Mouse (Mus musculus): ENCODE results near the gene Cbr1. TPM values are rescaled to one million over a fixed set of nuclear protein-coding genes. Genes with fewer than 3 reads are reported as not detected.

Gene Cbr1
- polyA plus RNA-seq (2014; fragmentation: Illumina TruSeq; extraction: RNeasy Lipid Tissue Mini Kit (QIAGEN cat#74804); ENCODE audit: insufficient read depth, low read depth, low replicate concordance): 70.2 TPM

GRCm38 (mm10) chr16:93605553-93605952 is at the start of gene Cbr1:
Gene Cbr1 (plus strand): TSS chr16:93605853.

GRCm38 (mm10) chr16:93603439-93604212 is 2.0 kb upstream of the Cbr1 start, which contains the start of gene Setd4:
Gene Setd4 (minus strand): TSS chr16:93604063.

GRCm38 (mm10) chr16:93627761-93628400 is 22.2 kb downstream of the Cbr1 start, which contains the start of gene Gm5678:
Gene Gm5678 (plus strand): TSS chr16:93628097.

Other genes starting within 250 kb of the Cbr1 start
- 5.1 TPM for gene Setd4, start 1.8 kb upstream of the Cbr1 start, polyA plus RNA-seq (2014; fragmentation: Illumina TruSeq; extraction: RNeasy Lipid Tissue Mini Kit (QIAGEN cat#74804); ENCODE audit: insufficient read depth, low read depth, low replicate concordance)
- not detected for gene Gm5678, start 22.2 kb downstream of the Cbr1 start, polyA plus RNA-seq (2014; fragmentation: Illumina TruSeq; extraction: RNeasy Lipid Tissue Mini Kit (QIAGEN cat#74804); ENCODE audit: insufficient read depth, low read depth, low replicate concordance)
- 22.4 TPM for gene Cbr3, start 77.4 kb downstream of the Cbr1 start, polyA plus RNA-seq (2014; fragmentation: Illumina TruSeq; extraction: RNeasy Lipid Tissue Mini Kit (QIAGEN cat#74804); ENCODE audit: insufficient read depth, low read depth, low replicate concordance)
- gene Dop1b, start 106.1 kb downstream of the Cbr1 start, polyA plus RNA-seq (2014; fragmentation: Illumina TruSeq; extraction: RNeasy Lipid Tissue Mini Kit (QIAGEN cat#74804); ENCODE audit: insufficient read depth, low read depth, low replicate concordance): 25.5 TPM
- gene Morc3, start 226.3 kb downstream of the Cbr1 start, polyA plus RNA-seq (2014; fragmentation: Illumina TruSeq; extraction: RNeasy Lipid Tissue Mini Kit (QIAGEN cat#74804); ENCODE audit: insufficient read depth, low read depth, low replicate concordance): 11.5 TPM